Mouse (Mus musculus) ES-Bruce4 (cell line): ENCODE data around the gene Ptprm.

Experiments used
- CTCF ChIP-seq: IDR thresholded peaks from one replicate; pipeline ENCODE4 v1.8.1; 2011; ENCODE audit warnings: low read depth, low read length
- EP300 ChIP-seq: IDR thresholded peaks from 2 replicates; pipeline ENCODE4 v1.6.1; 2011; ENCODE audit warnings: low read depth, low read length; ENCODE audit not compliant: insufficient read depth
- POLR2A ChIP-seq: IDR thresholded peaks from one replicate; pipeline ENCODE4 v1.8.1; 2011; ENCODE audit warnings: low read length; ENCODE audit not compliant: insufficient read depth

- TF ChIP-seq POLR2A = no peak
- no peak for TF ChIP-seq CTCF
- no peak for TF ChIP-seq EP300
Observed at GRCm38 (mm10) chr17:66764435-66764834, 589.8 kb downstream of the Ptprm start.
